Mouse (Mus musculus) liver, embryonic 14.5 days (tissue): ENCODE measurements around the gene Aspdh.

Source experiments
- CTCF ChIP-seq: IDR thresholded peaks from 2 replicates; pipeline ENCODE4 v1.5.1; 2016; ENCODE audit warnings: antibody characterized with exemption, low read depth, control low read depth
- EP300 ChIP-seq: IDR thresholded peaks from 2 replicates; pipeline ENCODE4 v1.6.1; 2016; ENCODE audit warnings: antibody characterized with exemption, low read depth

GRCm38 (mm10) chr7:44444886-44445527, 20.2 kb upstream of the Aspdh start:
- TF ChIP-seq CTCF, result no peak
- TF ChIP-seq EP300, result no peak
